ENCODE assay signal across 8 mouse cellular contexts in the genomic region with DNA sequence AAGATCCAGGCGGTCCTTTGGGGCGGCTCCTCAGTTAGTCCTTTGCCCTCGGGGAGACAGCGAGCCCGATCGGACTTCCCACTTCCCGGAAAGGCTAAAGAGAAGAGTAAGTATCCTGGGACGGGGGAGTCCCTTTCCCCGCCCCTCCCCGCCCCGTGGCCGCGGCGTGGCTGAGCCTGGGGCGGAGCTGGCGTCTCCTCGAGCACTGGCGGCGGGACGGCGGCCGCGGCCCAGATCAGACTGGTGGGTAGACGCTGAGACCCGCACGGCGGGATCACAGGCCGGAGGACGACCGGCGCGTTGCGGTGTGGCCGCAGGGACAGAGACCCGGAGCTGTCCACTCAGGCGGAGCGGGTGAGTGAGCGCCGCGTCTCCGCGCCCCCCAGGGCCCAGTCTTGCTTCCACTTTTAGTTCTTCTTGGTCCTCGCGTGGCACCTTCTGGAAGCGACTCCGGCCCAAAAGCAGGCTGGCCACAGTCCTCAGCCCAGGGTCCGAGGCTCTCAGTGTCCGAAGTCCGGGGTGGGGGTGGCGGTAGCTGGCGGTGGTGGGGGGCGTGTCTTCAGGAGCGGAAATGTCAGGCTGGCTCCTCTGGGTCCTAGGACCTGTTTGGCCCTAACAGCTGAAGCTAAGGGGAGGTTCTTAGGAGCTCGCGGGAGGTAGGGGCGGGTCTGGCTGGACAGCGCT. TPM values are rescaled to one million over a fixed set of nuclear protein-coding genes. Genes with fewer than 3 reads are reported as not detected.
DNase-seq lines count a peak whose midpoint lies in the region; ATAC-seq and TF ChIP-seq lines count a peak whose summit lies in the region.

Mob3c (plus strand) TSS at position 205 of the 684 bp plus-strand sequence.

- peak within 1 kb of the TSS; percentile 82 for H3K27ac ChIP-seq in forebrain, embryonic 10.5 days
- peak within 1 kb of the TSS; percentile 92 for H3K27ac ChIP-seq in heart, embryonic 15.5 days
- H3K27ac ChIP-seq in lung, embryonic 16.5 days (ENCODE audit: low read length), result peak within 1 kb of the TSS; percentile 92
- peak within 1 kb of the TSS; percentile 31; the same call in 1 of the 2 replicates for H3K27ac ChIP-seq in thymus, adult 2 months (ENCODE audit: control insufficient read depth, insufficient read depth, low read length)

- peak; percentile 82 for DNase-seq in ES-CJ7 (ENCODE audit: low read depth, low spot score)
- peak; percentile 59 for DNase-seq in c-Kit-negative CD71-positive TER-119-positive erythroid progenitor cells, embryonic 14.5 days (ENCODE audit: low read depth, low spot score)
- peak; percentile 80 for DNase-seq in forebrain, embryonic 10.5 days (ENCODE audit: extremely low spot score, low spot score)
- peak; percentile 89 for DNase-seq in kidney, postnatal 14 days
- peak; percentile 71 for DNase-seq in ovary, adult 18-20 months (ENCODE audit: low spot score)
- peak; percentile 69 for DNase-seq in thymus, adult 2 months

- ATAC-seq in heart, embryonic 15.5 days (replicated peaks; ENCODE audit: insufficient number of reproducible peaks, insufficient read depth, low FRiP score, low read depth), result peak; percentile 91
- ATAC-seq in lung, embryonic 16.5 days (ENCODE audit: low read depth), result peak; percentile 96

- no peak for TF ChIP-seq CTCF in thymus, adult 2 months (IDR thresholded peaks at IDR 0.05; ENCODE audit: borderline replicate concordance, control insufficient read depth, extremely low read depth, insufficient read depth, low read length, poor library complexity)

- no peaks in the 10 kb centered on the region for H3K9me3 ChIP-seq in forebrain, embryonic 10.5 days
- H3K9me3 ChIP-seq in heart, embryonic 15.5 days (replicated peaks), result no peaks in the 10 kb centered on the region
- H3K9me3 ChIP-seq in lung, embryonic 16.5 days (ENCODE audit: control insufficient read depth, low read length), result no peaks in the 10 kb centered on the region

- peak within 1 kb of the TSS; percentile 78 for H3K4me2 ChIP-seq in heart, embryonic 15.5 days
- H3K4me2 ChIP-seq in lung, embryonic 16.5 days (ENCODE audit: low read depth, low read length), result peak within 1 kb of the TSS; percentile 63

- 0 out of 2 replicates have a peak, but pooled peaks have one; percentile 18 for TF ChIP-seq POLR2A in thymus, adult 2 months (IDR thresholded peaks at IDR 0.05; ENCODE audit: control insufficient read depth, extremely low read depth, insufficient read depth, low read length, poor library complexity)

- H3K9ac ChIP-seq in heart, embryonic 15.5 days, result peak within 1 kb of the TSS; percentile 81
- peak within 1 kb of the TSS; percentile 86 for H3K9ac ChIP-seq in lung, embryonic 16.5 days (ENCODE audit: low read length)

- peak within 1 kb of the TSS; percentile 69 for H3K4me3 ChIP-seq in forebrain, embryonic 10.5 days
- peak within 1 kb of the TSS; percentile 88 for H3K4me3 ChIP-seq in heart, embryonic 15.5 days
- peak within 1 kb of the TSS; percentile 86 for H3K4me3 ChIP-seq in lung, embryonic 16.5 days (ENCODE audit: low read length)
- H3K4me3 ChIP-seq in thymus, adult 2 months (ENCODE audit: control insufficient read depth, insufficient read depth, low read length), result peak within 1 kb of the TSS; percentile 90

- WGBS in forebrain, embryonic 10.5 days, result under 1% methylated on average over 57 of the region's 57 CpGs
- WGBS in heart, embryonic 15.5 days, result under 1% methylated on average over 54 of the region's 57 CpGs
- 0% methylated on average over 49 of the region's 57 CpGs for WGBS in lung, embryonic 16.5 days
- WGBS in thymus, adult 2 months, result under 1% methylated on average over 57 of the region's 57 CpGs

- 0 out of 2 replicates have a peak, but pooled peaks cover 3% of the 10 kb centered on the region for H3K36me3 ChIP-seq in forebrain, embryonic 10.5 days (replicated peaks)
- peaks cover 12% of the 10 kb centered on the region for H3K36me3 ChIP-seq in heart, embryonic 15.5 days
- H3K36me3 ChIP-seq in lung, embryonic 16.5 days (ENCODE audit: control insufficient read depth, insufficient read depth, low read length), result peaks cover 12% of the 10 kb centered on the region
- H3K36me3 ChIP-seq in thymus, adult 2 months (ENCODE audit: control insufficient read depth, insufficient read depth, low read length), result no peaks in the 10 kb centered on the region; the same call in 1 of the 2 replicates

- peaks cover 19% of the 10 kb centered on the region for H3K4me1 ChIP-seq in forebrain, embryonic 10.5 days
- peaks cover 36% of the 10 kb centered on the region for H3K4me1 ChIP-seq in heart, embryonic 15.5 days (replicated peaks)
- H3K4me1 ChIP-seq in lung, embryonic 16.5 days (replicated peaks; ENCODE audit: control insufficient read depth, insufficient read depth, low read length), result peaks cover 7% of the 10 kb centered on the region
- peaks cover 32% of the 10 kb centered on the region for H3K4me1 ChIP-seq in thymus, adult 2 months (replicated peaks; ENCODE audit: control insufficient read depth, insufficient read depth, low read length)

- H3K27me3 ChIP-seq in forebrain, embryonic 10.5 days (ENCODE audit: poor library complexity, severe bottlenecking), result peaks cover 51% of the 10 kb centered on the region
- H3K27me3 ChIP-seq in heart, embryonic 15.5 days, result no peaks in the 10 kb centered on the region
- H3K27me3 ChIP-seq in lung, embryonic 16.5 days (ENCODE audit: control insufficient read depth, insufficient read depth, low read depth, low read length), result no peaks in the 10 kb centered on the region
- no peaks in the 10 kb centered on the region for H3K27me3 ChIP-seq in thymus, adult 2 months (ENCODE audit: control insufficient read depth, insufficient read depth, low read length)

RNA-seq across cellular contexts. Expression of gene Mob3c, which starts in this region (rescaled TPM):
- 2.7 and 3.9 TPM in 2 replicates for polyA plus RNA-seq in forebrain, embryonic 10.5 days (2016; fragmentation: Nextera tagmentation; extraction: Ambion mirVana)
- polyA plus RNA-seq in heart, embryonic 15.5 days (2015; fragmentation: Nextera tagmentation; extraction: Ambion mirVana), result 8.1 and 11.0 TPM in 2 replicates
- polyA plus RNA-seq in lung, embryonic 16.5 days (2015; fragmentation: Nextera tagmentation; extraction: Ambion mirVana), result 14.2 and 15.6 TPM in 2 replicates
- 36.4 and 36.8 TPM in 2 replicates for polyA plus RNA-seq in thymus, adult 2 months (2012; rRNA removed)

Comparison
In these comparisons a context has a peak if more than half of its experiments do, and no peak if none do; other contexts are left out.
1. Peak in every context shown above with its lines: DNase-seq, ATAC-seq, H3K4me3 ChIP-seq and H3K27ac ChIP-seq.
2. H3K27ac ChIP-seq: peak in every context shown above with its lines; median percentile 92 in heart, embryonic 15.5 days; 92 in lung, embryonic 16.5 days; 82 in forebrain, embryonic 10.5 days; 31 in thymus, adult 2 months.